Mouse (Mus musculus) c-Kit-positive CD71-positive TER-119-positive erythroid progenitor cells, embryonic 14.5 days (primary cell): ENCODE data around the gene Gab2.
A peak's percentile ranks its signal among the peaks of the same experiment; 100 is the strongest.

Experiments
- DNase-seq: peaks from one replicate; pipeline ENCODE4 v3.0.0-alpha.2; 2013; ENCODE audit warnings: low spot score

The Gab2 gene

GRCm38 (mm10) chr7:97315656-97316055 is 234.3 kb downstream of the Gab2 start:
- no peak for DNase-seq

DNA sequence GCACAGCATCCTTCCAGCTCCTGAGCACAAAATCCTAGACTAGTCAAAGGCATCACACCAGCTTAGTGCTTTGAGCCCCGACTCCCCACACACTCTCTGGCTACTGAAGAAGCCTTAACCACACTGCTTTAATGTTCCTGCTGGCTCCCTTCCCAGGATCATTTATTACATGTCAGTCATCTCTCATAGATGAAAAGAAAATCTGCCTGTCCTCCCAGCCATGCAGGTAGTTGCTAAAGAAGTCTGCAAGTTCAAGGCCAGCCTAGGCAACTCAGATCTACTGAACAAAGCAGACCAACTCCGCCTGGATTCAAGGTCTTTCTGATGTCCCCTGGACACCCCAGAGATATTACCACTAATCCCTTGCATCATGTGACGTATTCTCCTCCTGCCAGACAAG is 236.3 kb downstream of the Gab2 start:
- DNase-seq, result no peak

GRCm38 (mm10) chr7:97324342-97324741 is 243.0 kb downstream of the Gab2 start:
- no peak for DNase-seq

- no peak for DNase-seq
These were observed 244.0 kb downstream of the Gab2 start for GRCm38 (mm10) chr7:97325156-97325985.

GRCm38 (mm10) chr7:97327376-97327775 is 246.0 kb downstream of the Gab2 start:
- no peak for DNase-seq

DNA sequence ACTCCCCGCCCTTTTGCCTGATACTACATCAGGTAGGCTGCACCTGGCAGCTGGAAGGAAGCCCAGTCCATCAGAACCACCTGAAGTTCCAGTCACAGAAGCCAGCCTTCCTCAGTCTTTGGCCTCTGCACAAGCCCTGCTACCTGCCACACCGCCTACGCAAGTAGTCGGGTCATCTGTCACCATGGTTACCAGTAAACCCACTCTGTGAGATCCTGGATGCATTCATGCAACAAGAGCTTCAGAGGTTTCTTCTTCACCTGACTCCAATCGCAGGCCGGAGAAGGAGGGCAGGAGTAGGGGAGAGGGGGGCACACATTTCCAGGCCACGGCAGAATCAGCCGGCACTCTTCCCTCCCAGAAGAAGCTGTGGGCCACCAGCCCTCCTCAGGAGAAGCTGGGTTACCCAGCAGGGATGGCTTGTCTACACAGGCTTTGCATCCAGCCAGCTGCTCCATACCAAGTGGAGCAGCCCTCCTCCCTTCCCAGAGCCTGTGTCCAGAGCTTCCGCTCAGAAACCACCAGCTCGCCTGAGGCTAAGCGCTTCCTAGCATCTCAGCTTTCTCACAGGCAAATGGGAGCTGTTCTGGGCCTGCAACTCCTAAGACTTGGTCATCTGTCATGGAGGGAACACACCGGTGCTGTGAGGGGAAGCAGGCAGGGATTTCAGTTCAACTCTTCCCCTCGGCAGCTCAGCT is 247.7 kb downstream of the Gab2 start:
- DNase-seq, result no peak

DNA sequence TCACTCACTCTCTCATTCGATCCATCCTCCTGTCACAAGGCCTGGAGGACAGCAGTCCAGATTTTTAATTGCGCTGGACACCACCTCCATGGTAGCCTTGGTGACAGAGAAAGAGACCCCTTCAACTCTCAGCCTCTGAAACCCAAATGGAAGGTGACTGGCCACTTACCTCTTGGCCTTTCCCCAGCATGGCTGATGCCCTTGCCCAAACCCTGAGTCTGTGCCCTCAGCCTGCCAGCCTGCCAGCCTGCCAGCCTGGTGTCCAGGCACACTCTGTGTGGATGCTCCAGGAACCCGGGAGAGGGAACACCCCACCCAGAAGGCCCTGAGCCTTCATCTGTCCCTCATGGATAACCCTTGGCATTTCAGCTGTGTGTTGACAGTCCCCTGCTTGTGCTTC is 248.3 kb downstream of the Gab2 start:
- no peak for DNase-seq

DNA sequence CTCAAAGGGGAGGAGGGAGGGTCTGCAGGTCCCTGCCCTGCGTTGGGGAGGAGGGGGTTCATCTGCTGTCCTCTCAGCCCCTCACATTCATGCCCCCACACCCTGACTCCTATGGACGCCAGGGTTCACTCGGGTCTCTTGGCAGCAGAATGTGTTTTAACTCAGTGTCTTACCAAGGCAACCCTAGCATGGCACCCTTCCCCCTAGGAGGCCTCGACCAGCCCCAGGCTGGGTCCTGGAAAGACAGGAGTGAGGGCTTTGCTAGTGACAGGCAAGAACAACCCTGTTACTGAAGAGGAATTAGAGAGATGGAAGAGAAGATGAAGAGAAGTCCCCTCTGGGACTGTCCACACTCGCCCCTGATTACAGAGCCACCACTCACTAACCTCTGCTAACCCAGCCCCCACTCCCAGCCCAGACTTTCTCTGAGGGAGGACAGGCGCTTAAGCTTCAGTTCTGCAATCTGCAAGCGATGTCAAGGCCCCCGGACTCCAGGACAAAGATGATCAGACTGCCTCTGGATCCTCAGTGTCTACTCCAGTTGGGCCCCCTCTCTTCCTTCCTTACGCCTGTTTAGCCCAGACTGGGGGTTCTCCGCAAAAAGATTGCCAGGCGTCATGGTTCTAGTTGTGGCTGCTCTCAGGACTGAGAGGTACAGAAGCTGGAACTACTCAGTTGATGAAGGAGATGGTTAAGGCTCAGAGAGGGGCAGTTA is 249.7 kb downstream of the Gab2 start:
- no peak for DNase-seq

DNA sequence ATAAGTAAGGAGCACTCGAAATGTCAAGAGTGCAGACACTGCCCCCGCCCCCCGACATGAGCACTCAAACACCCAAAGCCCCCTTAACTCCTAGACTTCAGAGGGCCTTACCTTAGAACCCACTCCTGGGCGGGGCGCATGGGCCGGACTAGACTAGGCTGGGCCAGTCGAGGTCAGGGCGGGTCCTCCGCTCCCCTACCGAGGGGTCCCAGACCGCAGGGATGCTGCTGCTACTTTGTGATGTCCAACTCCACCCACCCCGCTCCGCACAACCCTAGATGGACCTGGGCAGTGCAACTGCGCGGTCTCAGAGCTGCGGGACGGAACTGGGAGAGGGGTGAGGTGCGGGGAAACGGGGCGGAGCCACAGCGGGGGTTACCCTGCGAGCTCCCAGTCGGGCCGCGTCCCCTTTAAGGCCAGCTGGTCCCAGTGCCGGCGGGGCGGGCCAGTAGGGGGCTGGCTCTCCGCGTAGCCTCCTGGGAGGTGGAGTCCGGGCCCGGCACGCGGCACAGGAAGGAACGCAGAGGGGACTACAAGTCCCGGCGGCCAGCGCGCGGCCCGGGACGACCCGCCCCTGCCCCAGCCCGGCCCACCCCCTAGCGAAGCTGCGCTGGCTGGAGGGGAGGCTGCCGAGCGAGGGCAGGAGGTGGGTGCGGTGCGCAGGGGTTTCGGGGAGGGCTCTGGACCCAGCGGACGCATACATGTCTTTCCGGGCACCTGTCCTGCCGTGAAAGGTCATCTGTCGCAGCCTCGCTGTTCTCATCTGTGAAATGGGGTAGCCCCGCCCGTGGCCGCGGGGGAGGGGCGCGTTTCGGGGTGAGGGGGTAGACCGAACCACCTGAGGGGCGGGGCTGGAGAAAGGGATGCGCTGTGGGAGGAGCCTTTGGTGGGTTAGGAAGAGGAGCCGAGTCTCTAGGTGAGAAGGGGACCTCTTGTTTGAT is 250.6 kb downstream of the Gab2 start, which contains the start of the genes Usp35 and Kctd21:
TSS of gene Usp35 (minus strand) at position 295 of the 941 bp plus-strand sequence.
TSS of gene Kctd21 (plus strand) at position 602 of the 941 bp plus-strand sequence.
- DNase-seq, result peak; percentile 81

- no peak for DNase-seq
These were observed 251.3 kb downstream of the Gab2 start for GRCm38 (mm10) chr7:97332667-97333041.

DNA sequence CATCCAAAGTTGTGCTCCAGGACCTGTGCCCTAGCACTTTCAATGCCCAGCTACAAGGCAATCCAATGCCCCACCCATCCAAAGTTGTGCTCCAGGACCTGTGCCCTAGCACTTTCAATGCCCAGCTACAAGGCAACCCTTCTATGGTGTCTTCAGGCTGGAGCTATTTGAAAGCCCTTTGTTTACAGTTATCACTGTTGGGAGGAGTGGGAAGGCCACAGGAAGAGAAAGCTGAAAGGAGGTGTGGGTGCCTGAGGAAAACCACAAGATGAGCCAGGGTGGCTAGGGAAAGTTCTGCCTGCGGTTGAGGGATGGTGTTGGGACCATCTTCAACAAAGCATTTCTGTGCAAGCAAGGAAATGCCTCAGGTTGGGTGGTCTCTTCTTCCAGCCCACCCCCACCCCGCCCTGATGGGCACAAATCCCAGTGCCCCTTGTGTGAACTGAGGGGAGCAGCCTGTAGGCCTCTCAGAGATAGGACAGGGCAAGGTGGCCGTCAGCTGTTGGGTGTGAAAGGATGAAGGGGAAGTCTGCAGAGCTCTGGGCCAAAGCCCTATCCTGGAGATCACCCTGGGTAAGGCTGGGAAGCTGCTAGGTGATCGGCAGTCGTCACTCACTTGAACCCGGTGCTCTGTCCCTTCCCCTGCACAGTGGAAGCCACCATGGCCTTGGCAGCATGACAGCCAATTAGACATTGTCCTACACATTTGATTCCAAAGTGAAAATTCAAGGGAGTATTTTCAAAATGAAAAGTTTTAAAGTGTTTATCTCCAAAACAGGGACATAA is 251.9 kb downstream of the Gab2 start:
- DNase-seq, result no peak

DNA sequence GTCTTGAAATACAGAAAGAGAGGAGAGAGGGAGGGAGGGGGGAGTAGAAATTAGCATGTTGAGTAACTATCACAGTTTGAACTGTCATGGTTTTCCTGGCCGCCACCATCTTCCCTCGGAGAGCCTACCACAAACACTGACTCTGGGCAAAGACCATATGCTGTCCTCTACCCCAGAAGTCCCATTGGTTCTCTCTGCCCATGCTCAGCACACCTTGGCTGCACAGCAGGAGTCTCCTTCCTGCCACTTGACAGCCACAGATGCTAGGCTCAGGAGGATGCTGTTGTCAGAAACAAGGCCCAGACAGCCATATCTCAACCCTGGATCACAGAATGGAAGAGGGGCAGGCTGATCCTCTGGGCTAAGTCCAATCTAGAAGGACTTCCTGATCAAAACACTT is 253.0 kb downstream of the Gab2 start:
- no peak for DNase-seq

- DNase-seq, result no peak
These were observed 255.3 kb downstream of the Gab2 start for GRCm38 (mm10) chr7:97336678-97337077.

DNA sequence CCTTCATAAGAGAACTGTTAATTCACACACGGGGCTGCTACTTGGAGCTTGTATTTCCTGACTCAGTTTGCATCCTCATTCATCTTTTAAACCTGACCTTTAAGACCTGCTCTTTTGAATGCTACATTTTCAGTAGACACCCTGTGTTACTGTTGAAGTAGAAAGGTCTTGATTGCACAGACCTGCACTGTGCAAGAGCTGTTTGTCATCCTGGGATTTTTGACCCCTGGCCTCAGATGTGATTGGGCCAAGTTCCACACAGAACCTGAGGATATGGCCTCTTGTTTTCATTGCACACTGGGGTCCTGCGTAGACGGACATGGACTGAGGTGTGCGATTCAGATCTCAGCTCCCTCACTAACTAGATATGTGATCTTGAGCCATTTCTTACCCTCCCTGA is 257.2 kb downstream of the Gab2 start:
- no peak for DNase-seq

DNA sequence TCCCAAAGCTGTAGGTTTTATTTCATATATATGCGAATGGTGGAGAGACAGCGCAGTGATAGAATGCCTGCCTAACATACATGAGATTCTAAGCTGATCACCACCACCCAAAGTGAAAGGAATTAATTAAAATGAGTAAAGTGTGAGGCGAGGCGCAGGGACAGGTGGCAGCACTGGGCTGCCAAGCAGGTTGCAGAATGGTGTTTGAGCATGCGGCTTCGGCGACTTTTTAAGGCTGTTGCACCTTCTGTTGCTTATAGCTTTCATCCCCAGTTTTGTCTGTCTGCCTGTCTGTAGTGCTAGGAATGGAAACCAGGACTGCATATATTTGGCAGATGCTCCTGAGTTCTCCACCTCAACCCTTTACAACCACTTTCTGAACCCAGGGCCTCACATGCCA is 258.2 kb downstream of the Gab2 start:
- DNase-seq, result no peak

DNA sequence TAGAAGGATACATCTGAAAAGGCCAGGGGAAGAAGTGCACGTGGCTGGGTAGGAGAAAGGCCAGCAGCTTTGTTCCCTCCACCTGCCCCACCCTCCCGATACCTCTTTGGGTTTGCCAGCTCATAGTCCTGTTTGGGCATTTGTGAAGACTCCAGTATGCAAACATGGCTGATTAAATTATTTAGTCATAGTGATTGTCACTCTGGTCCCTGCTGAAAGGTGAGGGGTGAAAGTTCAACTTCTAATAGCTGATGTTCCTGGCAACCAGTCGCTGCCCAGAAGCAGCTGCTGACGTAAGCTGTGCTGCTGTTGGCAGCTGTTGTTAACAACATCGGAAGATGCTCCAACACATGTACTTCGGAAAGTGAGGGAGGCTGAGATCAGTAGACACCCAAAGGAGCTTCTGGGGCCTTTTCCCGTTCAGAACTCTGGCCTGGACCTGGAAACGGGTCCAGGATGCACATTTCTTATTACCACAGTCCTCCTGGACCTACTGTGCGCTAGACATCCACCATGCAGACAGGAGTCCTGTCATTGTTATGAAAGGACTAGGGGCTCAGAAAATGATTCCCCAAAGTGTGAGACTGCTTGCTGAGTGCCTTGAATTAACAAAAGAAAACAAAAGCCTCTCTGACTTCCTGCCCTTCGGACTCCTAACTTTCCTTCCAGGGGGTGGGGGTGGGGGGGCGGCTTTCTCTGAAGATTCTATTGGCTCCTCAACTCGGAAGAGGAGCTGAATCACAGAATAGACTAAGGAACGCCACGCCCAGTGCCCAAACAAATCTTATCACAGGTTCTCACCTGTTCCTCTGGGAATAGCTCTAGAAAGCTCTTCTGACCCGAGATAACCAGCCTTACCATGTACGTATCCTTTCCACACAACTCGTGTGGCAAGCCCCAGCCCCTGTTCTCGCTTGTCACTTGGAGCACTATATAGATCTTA is 259.8 kb downstream of the Gab2 start:
- DNase-seq, result peak; percentile 22

GRCm38 (mm10) chr7:97342961-97343360 is 261.6 kb downstream of the Gab2 start:
- no peak for DNase-seq

GRCm38 (mm10) chr7:97344655-97345054 is 263.3 kb downstream of the Gab2 start:
- DNase-seq, result no peak

DNA sequence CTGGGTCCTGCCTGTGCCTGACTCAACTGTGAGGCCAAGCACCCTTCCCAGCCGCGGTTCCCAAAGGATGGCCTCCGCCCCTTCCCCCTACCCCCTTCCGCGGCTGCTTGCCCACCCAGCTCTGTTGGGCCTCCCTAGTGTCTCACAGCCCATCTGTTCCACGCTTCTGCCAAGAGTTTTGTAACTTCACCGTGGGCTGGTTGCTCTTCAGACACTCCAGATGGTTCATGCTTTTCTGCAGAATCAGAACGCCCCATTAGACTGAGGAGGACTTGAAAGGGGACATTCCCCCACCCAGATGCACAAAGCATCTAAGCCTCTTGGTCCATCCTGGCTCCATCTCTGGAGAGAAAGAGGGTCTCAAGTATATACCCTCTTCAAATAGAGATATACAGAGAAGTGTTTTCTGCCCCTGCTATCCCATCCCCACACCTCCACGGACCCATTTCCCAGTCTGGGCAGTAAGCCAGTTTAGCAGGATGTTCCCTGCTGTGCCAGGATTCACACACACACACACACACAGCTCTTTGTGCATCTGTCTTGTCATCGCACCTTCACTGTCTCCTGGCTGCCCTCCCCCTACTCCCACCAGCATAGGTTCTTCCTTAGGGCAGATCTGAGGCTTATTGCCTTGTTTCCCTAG is 264.0 kb downstream of the Gab2 start:
- DNase-seq, result no peak
